Mouse (Mus musculus) midbrain, embryonic 16.5 days (tissue): ENCODE data around the gene Hoxd8. TPM values are rescaled to one million over a fixed set of nuclear protein-coding genes. Genes with fewer than 3 reads are reported as not detected.

ENCODE experiments used
- ATAC-seq: fragments of 200-750 bp; cut with Nextera tagmentation; 2 replicates; pipeline ENCODE4 v1.8.0; 2017; ENCODE audit warnings: moderate TSS enrichment
- H3K27ac ChIP-seq: fragments of 300-500 bp; sonication (generic); 2 replicates; pipeline ENCODE4 v1.5.1; 2014; ENCODE audit warnings: mild to moderate bottlenecking, low read length, mixed read lengths
- H3K27me3 ChIP-seq: fragments of 300-500 bp; sonication (generic); 2 replicates; pipeline ENCODE4 v1.6.1; 2014; ENCODE audit warnings: low read depth, low read length, mixed read lengths; ENCODE audit not compliant: control insufficient read depth, insufficient read depth
- H3K36me3 ChIP-seq: fragments of 300-500 bp; sonication (generic); 2 replicates; pipeline ENCODE4 v1.6.1; 2014; ENCODE audit warnings: mild to moderate bottlenecking, low read length, moderate library complexity, mixed read lengths; ENCODE audit not compliant: control insufficient read depth, insufficient read depth
- H3K4me1 ChIP-seq: fragments of 300-500 bp; sonication (generic); 2 replicates; pipeline ENCODE4 v1.6.1; 2014; ENCODE audit warnings: mild to moderate bottlenecking, low read length, mixed read lengths; ENCODE audit not compliant: control insufficient read depth, insufficient read depth
- H3K4me2 ChIP-seq: fragments of 300-500 bp; sonication (generic); 2 replicates; pipeline ENCODE4 v1.6.1; 2014; ENCODE audit warnings: mild to moderate bottlenecking, low read length, mixed read lengths
- H3K4me3 ChIP-seq: fragments of 300-500 bp; sonication (generic); 2 replicates; pipeline ENCODE4 v1.5.1; 2014; ENCODE audit warnings: low read depth, mild to moderate bottlenecking, low read length, moderate library complexity, mixed read lengths
- H3K9ac ChIP-seq: fragments of 300-500 bp; sonication (generic); 2 replicates; pipeline ENCODE4 v1.6.1; 2014; ENCODE audit warnings: low read depth, low read length, mixed read lengths
- H3K9me3 ChIP-seq: fragments of 300-500 bp; sonication (generic); replicated peaks from 2 replicates; pipeline ENCODE4 v1.6.1; 2014; ENCODE audit warnings: mild to moderate bottlenecking, low read length, mixed read lengths; ENCODE audit not compliant: control insufficient read depth, poor library complexity, severe bottlenecking
- WGBS: fragments of 180-500 bp; shearing (Covaris S2); extraction: QIAGEN DNeasy Blood & Tissue Kit; methylation state at CpG from one replicate; pipeline ENCODE4 v1.1.7; 2014; 5-methylcytosine and 5-hydroxymethylcytosine counted together
- polyA plus RNA-seq: library from polyadenylated mRNA; unstranded; fragments of >200 nt; fragmentation: Nextera tagmentation; extraction: Ambion mirVana; gene quantifications from 2 replicates; pipeline ENCODE4 v1.2.1, GENCODE M21; 2015

Hoxd8 gene
- polyA plus RNA-seq, 1 experiment from 2014 or later: not detected

GRCm38 (mm10) chr2:74695383-74695782 is 9.0 kb upstream of the Hoxd8 start:
- H3K9me3 ChIP-seq: no peaks in the 10 kb centered on the region
- H3K4me3 ChIP-seq: no peak overlapping the region
- peaks cover 4% of the 10 kb centered on the region for H3K4me1 ChIP-seq
- WGBS: 6% methylated on average over 1 of the region's 1 CpGs
- H3K27me3 ChIP-seq: peaks cover 76% of the 10 kb centered on the region
- ATAC-seq: no peak
- no peak overlapping the region for H3K4me2 ChIP-seq
- H3K27ac ChIP-seq: no peak overlapping the region
- no peaks in the 10 kb centered on the region for H3K36me3 ChIP-seq
- no peak overlapping the region for H3K9ac ChIP-seq

GRCm38 (mm10) chr2:74695813-74696430 is 8.5 kb upstream of the Hoxd8 start:
- no peak overlapping the region for H3K4me3 ChIP-seq
- H3K4me2 ChIP-seq: no peak overlapping the region
- ATAC-seq: no peak
- no peak overlapping the region for H3K9ac ChIP-seq
- H3K9me3 ChIP-seq: no peaks in the 10 kb centered on the region
- no peaks in the 10 kb centered on the region for H3K36me3 ChIP-seq
- peaks cover 4% of the 10 kb centered on the region for H3K4me1 ChIP-seq
- no peak overlapping the region for H3K27ac ChIP-seq
- 4% methylated on average over 7 of the region's 7 CpGs for WGBS
- peaks cover 79% of the 10 kb centered on the region for H3K27me3 ChIP-seq

DNA sequence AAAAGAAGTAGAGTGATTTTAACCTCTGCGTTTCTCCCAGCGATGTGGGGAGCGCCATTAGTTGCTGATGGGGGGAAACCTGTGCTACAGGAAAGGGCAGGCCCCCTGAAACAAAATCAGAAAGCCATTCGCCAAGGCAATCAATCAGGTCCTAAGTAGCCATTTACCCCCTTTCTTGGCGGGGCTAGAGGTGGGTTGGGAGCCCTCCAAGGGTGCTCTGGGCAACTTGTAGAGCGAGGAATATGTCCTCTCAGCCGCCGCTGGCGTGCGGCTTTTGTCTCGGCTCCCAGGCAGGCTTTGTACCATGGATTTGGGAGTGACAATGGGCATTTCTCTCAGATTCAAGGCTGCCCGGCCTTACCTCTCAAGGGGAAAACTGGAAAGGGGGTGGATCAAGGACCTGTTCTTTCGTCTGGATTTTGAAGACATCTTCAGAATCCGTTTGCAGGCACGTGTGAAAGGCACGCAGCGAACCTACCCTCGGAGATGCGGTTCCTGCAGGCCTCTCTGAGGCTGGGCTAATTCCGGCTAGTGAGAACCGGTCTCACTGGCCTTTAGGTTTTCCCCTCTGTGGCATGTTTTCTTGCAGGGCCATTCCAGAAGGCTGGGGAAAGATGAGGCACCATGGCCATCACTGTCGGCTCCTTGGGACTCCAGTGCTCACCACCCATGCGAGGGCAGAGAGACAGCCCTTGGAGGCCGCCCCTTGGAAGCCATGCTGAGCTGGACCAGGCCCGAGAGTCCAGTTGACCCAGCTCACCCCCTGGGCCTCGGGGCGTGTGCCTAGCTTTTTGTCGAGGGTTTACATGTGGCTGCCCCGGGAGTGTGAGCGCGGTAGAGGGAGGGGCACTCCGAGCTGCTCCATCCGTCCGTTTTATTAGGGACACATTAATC is 7.7 kb upstream of the Hoxd8 start:
- no peak overlapping the region for H3K4me3 ChIP-seq
- peaks cover 4% of the 10 kb centered on the region for H3K4me1 ChIP-seq
- WGBS: under 1% methylated on average over 34 of the region's 34 CpGs
- H3K9me3 ChIP-seq: no peaks in the 10 kb centered on the region
- H3K36me3 ChIP-seq: no peaks in the 10 kb centered on the region
- no peak overlapping the region for H3K9ac ChIP-seq
- H3K27me3 ChIP-seq: peaks cover 78% of the 10 kb centered on the region
- no peak overlapping the region for H3K4me2 ChIP-seq
- ATAC-seq: no peak
- no peak overlapping the region for H3K27ac ChIP-seq

DNA sequence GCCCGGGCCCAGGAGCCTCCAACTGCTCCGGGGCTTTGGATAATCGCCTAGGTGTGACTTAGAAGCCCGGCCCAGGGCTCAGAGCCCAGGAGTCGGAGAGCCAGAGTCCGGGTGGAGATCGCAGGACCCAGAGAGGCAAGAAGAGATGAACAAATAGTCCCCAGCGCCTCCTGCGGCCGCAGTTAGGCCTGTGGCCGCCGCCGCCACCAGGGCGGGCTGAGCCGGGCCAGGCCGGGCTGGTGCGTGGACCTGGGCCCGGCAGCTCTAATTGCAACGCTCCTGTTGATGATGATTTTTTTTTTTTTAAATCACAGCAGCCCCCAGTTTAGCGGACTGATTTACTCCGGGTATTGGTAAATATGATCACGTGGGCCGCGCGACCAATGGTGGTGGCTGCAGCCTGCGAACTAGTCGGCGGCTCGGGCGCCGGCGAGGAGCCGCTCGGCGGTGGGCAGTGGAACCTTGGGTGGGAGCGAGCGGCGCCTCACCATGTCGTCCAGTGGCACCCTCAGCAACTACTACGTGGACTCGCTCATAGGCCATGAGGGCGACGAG is 6.8 kb upstream of the Hoxd8 start, which contains the start of gene Hoxd9:
Hoxd9 (plus strand) TSS at position 161 of the 555 bp plus-strand sequence.
- 1% methylated on average over 43 of the region's 43 CpGs for WGBS
- H3K9me3 ChIP-seq: no peaks in the 10 kb centered on the region
- no peaks in the 10 kb centered on the region for H3K36me3 ChIP-seq
- H3K27ac ChIP-seq: no peak within 1 kb of the TSS
- peaks cover 73% of the 10 kb centered on the region for H3K27me3 ChIP-seq
- H3K4me3 ChIP-seq: peak within 1 kb of the TSS; percentile 13
- peaks cover 4% of the 10 kb centered on the region for H3K4me1 ChIP-seq
- H3K9ac ChIP-seq: no peak within 1 kb of the TSS
- ATAC-seq: no peak
- H3K4me2 ChIP-seq: peak within 1 kb of the TSS; percentile 43

- peaks cover 4% of the 10 kb centered on the region for H3K4me1 ChIP-seq
- no peak overlapping the region for H3K9ac ChIP-seq
- H3K36me3 ChIP-seq: no peaks in the 10 kb centered on the region
- under 1% methylated on average over 82 of the region's 86 CpGs for WGBS
- ATAC-seq: no peak
- peak overlapping the region; percentile 13 for H3K4me3 ChIP-seq
- no peaks in the 10 kb centered on the region for H3K9me3 ChIP-seq
- H3K27me3 ChIP-seq: peaks cover 68% of the 10 kb centered on the region
- H3K4me2 ChIP-seq: peak overlapping the region; percentile 43
- H3K27ac ChIP-seq: no peak overlapping the region
Measured at GRCm38 (mm10) chr2:74698201-74699052, 6.0 kb upstream of the Hoxd8 start.

DNA sequence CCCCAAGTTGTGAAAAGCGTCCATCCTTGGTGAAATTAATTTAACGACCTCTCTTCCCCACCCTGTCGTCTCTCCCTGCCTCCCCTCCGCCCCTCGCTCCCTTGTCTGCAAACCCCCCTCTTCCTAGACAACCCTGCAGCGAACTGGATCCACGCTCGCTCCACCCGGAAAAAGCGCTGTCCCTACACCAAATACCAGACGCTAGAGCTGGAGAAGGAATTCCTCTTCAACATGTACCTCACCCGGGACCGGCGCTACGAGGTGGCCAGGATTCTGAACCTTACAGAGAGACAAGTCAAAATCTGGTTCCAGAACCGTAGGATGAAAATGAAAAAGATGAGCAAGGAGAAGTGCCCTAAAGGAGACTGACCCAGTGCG is 5.4 kb upstream of the Hoxd8 start:
- peaks cover 4% of the 10 kb centered on the region for H3K4me1 ChIP-seq
- H3K4me2 ChIP-seq: no peak overlapping the region
- H3K27me3 ChIP-seq: peaks cover 67% of the 10 kb centered on the region
- no peak overlapping the region for H3K27ac ChIP-seq
- no peak overlapping the region for H3K9ac ChIP-seq
- ATAC-seq: no peak
- H3K4me3 ChIP-seq: no peak overlapping the region
- H3K36me3 ChIP-seq: no peaks in the 10 kb centered on the region
- WGBS: 1% methylated on average over 17 of the region's 17 CpGs
- H3K9me3 ChIP-seq: no peaks in the 10 kb centered on the region

DNA sequence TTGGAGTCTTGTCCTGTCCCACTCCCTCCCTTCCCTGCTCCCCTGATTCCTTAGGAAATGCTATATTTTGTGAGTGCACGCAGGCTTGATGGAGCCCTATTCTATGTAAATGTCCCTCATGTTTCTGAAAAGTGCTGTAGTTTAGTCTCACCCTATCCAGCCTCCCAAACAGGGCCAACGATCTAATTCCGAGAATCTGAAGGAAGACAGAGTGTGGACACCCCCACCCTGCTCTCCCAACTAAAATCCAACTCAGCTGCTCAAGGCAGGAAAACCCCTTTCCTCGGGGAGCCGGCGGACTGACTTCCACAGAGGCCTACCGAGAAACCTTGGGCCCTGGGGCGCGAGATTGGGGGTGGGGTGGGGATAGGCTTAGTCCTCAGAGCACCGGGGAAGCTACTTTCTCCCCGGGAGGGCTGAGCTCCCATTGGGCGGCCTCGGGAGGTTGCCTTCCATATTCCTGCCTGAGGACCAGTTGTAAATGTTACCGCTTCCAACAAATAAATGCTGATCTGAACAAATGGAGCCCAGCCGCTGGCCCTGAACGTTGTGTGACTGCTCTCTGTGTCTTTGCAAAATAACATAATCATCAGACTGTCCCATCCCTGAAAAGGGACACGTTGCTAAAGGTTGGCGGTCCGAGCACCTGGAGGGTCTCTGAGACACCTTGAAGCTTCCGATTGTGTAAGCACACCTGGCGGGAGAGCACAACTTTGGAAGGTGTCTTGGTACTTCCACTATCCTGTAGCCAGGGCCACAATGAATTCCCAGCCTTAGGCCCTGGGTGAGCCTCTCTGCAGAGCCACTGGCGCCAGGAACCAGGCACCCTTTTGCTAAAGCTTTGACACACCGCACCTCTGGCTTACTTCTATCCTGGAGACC is 4.5 kb upstream of the Hoxd8 start:
- H3K9me3 ChIP-seq: no peaks in the 10 kb centered on the region
- no peak overlapping the region for H3K4me3 ChIP-seq
- peaks cover 4% of the 10 kb centered on the region for H3K4me1 ChIP-seq
- no peaks in the 10 kb centered on the region for H3K36me3 ChIP-seq
- H3K9ac ChIP-seq: no peak overlapping the region
- no peak for ATAC-seq
- no peak overlapping the region for H3K4me2 ChIP-seq
- WGBS: 2% methylated on average over 23 of the region's 23 CpGs
- H3K27ac ChIP-seq: no peak overlapping the region
- peaks cover 65% of the 10 kb centered on the region for H3K27me3 ChIP-seq

DNA sequence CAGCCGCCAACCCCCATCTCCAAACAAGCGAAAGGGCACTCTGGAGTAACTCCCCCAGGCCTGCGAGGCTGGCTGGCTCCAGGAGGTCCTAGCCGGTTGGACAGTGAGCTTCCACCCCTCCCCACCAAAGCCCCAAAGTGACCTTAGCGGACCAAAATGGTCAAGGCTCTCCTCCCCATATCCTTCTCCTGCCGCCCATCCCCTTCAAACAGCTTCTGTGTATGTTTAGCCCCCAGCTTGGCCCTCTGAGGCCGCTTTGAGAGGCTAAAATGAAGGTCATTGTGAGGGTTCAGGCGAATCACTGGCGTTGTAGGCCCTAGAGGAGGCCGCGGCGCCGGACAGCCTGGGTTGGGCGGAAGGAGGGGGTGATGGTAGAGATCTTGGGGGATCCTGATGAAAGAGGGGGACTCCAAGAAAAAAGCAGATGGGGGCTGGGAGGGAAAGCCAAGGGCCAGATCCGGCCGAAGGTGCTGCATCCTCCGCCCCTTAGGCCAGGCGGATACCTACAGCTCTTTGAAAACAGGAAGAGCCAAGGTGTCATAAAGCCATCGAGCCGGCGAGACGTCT is 3.8 kb upstream of the Hoxd8 start:
- ATAC-seq: no peak
- H3K27ac ChIP-seq: no peak overlapping the region
- H3K27me3 ChIP-seq: peaks cover 58% of the 10 kb centered on the region
- no peak overlapping the region for H3K4me3 ChIP-seq
- peaks cover 10% of the 10 kb centered on the region for H3K4me1 ChIP-seq
- H3K9ac ChIP-seq: no peak overlapping the region
- H3K36me3 ChIP-seq: no peaks in the 10 kb centered on the region
- no peak overlapping the region for H3K4me2 ChIP-seq
- no peaks in the 10 kb centered on the region for H3K9me3 ChIP-seq
- 2% methylated on average over 22 of the region's 22 CpGs for WGBS
